Mouse (Mus musculus) bone marrow macrophage, adult 2 months (primary cell): ENCODE data around the gene Hist2h2ab.

Experiments used
- CTCF ChIP-seq: IDR thresholded peaks from 2 replicates; pipeline ENCODE4 v1.5.1; 2012; ENCODE audit warnings: low read depth, mild to moderate bottlenecking, low read length, moderate library complexity
- POLR2A ChIP-seq: IDR thresholded peaks from 2 replicates; pipeline ENCODE4 v1.6.1; 2012; ENCODE audit warnings: mild to moderate bottlenecking, low read depth, low read length, borderline replicate concordance

- no peak for TF ChIP-seq POLR2A
- no peak for TF ChIP-seq CTCF
Observed at GRCm38 (mm10) chr3:96268051-96268775, 48.5 kb downstream of the Hist2h2ab start, which contains the start of gene Hist2h3b.
